Mouse (Mus musculus) midbrain, embryonic 11.5 days (tissue): ENCODE measurements around the gene Tmem258. TPM values are rescaled to one million over a fixed set of nuclear protein-coding genes. Genes with fewer than 3 reads are reported as not detected.

Experiments used
- microRNA-seq: library from miRNA; unstranded; fragments of <30 nt; microRNA quantifications from one replicate; pipeline ENCODE4, GENCODE M21; 2017
- polyA plus RNA-seq: library from polyadenylated mRNA; unstranded; fragments of >200 nt; fragmentation: Nextera tagmentation; extraction: Ambion mirVana; gene quantifications from 2 replicates; pipeline ENCODE4 v1.2.1, GENCODE M21; 2014

Gene Tmem258
- polyA plus RNA-seq, 1 experiment from 2014 or later = 352 TPM

Small RNA genes lying within 50 kb of the gene (microRNA-seq; reads per million reads assigned to microRNA genes)
- 1.5 reads per million for gene Mir6993

Other genes with a start within 250 kb of the Tmem258 start
- 1,347 and 1,422 TPM in 2 replicates for gene Fth1, start 223.4 kb upstream of the Tmem258 start, polyA plus RNA-seq
- gene Best1, start 202.4 kb upstream of the Tmem258 start, polyA plus RNA-seq = 1.3 and 1.5 TPM in 2 replicates
- 36.8 and 40.1 TPM in 2 replicates for gene Rab3il1, start 202.3 kb upstream of the Tmem258 start, polyA plus RNA-seq
- 5.0 and 5.1 TPM in 2 replicates for gene Fads3, start 162.4 kb upstream of the Tmem258 start, polyA plus RNA-seq
- 76.4 and 80.5 TPM in 2 replicates for gene Fads2, start 102.3 kb upstream of the Tmem258 start, polyA plus RNA-seq
- 152 and 155 TPM in 2 replicates for gene Fads1, start 21.1 kb upstream of the Tmem258 start, polyA plus RNA-seq
- 121 and 128 TPM in 2 replicates for gene Fen1, start 155 bp downstream of the Tmem258 start, polyA plus RNA-seq
- 1.4 and 1.7 TPM in 2 replicates for gene Myrf, start 36.7 kb downstream of the Tmem258 start, polyA plus RNA-seq
- gene Dagla, start 100.9 kb downstream of the Tmem258 start, polyA plus RNA-seq = 1.2 and 1.3 TPM in 2 replicates
- 3.0 and 3.9 TPM in 2 replicates for gene Syt7, start 185.1 kb downstream of the Tmem258 start, polyA plus RNA-seq